ENCODE assay signal across 34 mouse cellular contexts in genomic region chr2:86179950-86180349, GRCm38 (mm10). TPM values are rescaled to one million over a fixed set of nuclear protein-coding genes. Genes with fewer than 3 reads are reported as not detected.
"Had no signal": no experiment of that assay in that cellular context is flagged by ENCODE, and none has a peak within 500 bp of the region (broad histone marks: within the 10 kb centered on the region; RNA-seq: fewer than 3 reads in every experiment).

No protein-coding gene starts in this region.

- ATAC-seq: hindbrain, embryonic 16.5 days; inflammation-experienced regulatory T-cells, adult 6 months; intestine, embryonic 16.5 days; liver, postnatal 0 days had no signal

- H3K4me1 ChIP-seq: heart, embryonic 10.5 days; heart, embryonic 12.5 days; hindbrain, embryonic 10.5 days; hindbrain, embryonic 12.5 days; limb, embryonic 10.5 days; limb, embryonic 12.5 days; liver, embryonic 13.5 days; liver, embryonic 15.5 days had no signal

- H3K36me3 ChIP-seq: heart, embryonic 10.5 days; heart, embryonic 12.5 days; hindbrain, embryonic 10.5 days; hindbrain, embryonic 12.5 days; limb, embryonic 10.5 days; limb, embryonic 12.5 days; liver, embryonic 13.5 days; liver, embryonic 15.5 days had no signal

- H3K27ac ChIP-seq: gastrocnemius, adult 2 months; heart, embryonic 10.5 days; hindbrain, embryonic 10.5 days; hindbrain, embryonic 12.5 days; hindbrain, embryonic 14.5 days; layer of hippocampus, adult 2 months; limb, embryonic 10.5 days; limb, embryonic 12.5 days; liver, embryonic 13.5 days; liver, embryonic 15.5 days had no signal

- DNase-seq: gastrocnemius, adult 2 months; gastrocnemius, postnatal 10 days; gastrocnemius, postnatal 25 days; heart, adult 18-20 months; heart, postnatal 10 days; heart, postnatal 4 days; kidney, adult 11 months; kidney, adult 2 months; kidney, adult 9 months; kidney, postnatal 10 days; kidney, postnatal 25 days; kidney, postnatal 4 days; layer of hippocampus, adult 9-11 months; layer of hippocampus, postnatal 36 days; liver; liver, embryonic 13.5 days; liver, postnatal 0 days had no signal

- H3K4me3 ChIP-seq: gastrocnemius, adult 2 months; heart, embryonic 10.5 days; heart, embryonic 12.5 days; hindbrain, embryonic 10.5 days; hindbrain, embryonic 12.5 days; layer of hippocampus, adult 2 months; limb, embryonic 10.5 days; limb, embryonic 12.5 days; liver, embryonic 13.5 days; liver, embryonic 15.5 days had no signal

- H3K9me3 ChIP-seq: heart, embryonic 10.5 days; heart, embryonic 12.5 days; hindbrain, embryonic 10.5 days; hindbrain, embryonic 12.5 days; limb, embryonic 10.5 days; limb, embryonic 12.5 days; liver, embryonic 13.5 days; liver, embryonic 15.5 days had no signal

- H3K4me2 ChIP-seq: heart, embryonic 12.5 days; hindbrain, embryonic 12.5 days; hindbrain, embryonic 14.5 days; limb, embryonic 12.5 days; liver, embryonic 11.5 days; liver, embryonic 13.5 days; liver, embryonic 15.5 days had no signal

- H3K9ac ChIP-seq: heart, embryonic 12.5 days; hindbrain, embryonic 12.5 days; hindbrain, embryonic 14.5 days; limb, embryonic 12.5 days; liver, embryonic 13.5 days; liver, embryonic 15.5 days; liver, postnatal 0 days had no signal

- H3K27me3 ChIP-seq: heart, embryonic 12.5 days; hindbrain, embryonic 12.5 days; limb, embryonic 12.5 days; liver, embryonic 13.5 days; liver, embryonic 15.5 days had no signal

RNA-seq across cellular contexts. Expression of gene Olfr1044, which starts 2.3 kb away (rescaled TPM):
- polyA plus RNA-seq: heart, embryonic 10.5 days; heart, embryonic 12.5 days; heart, embryonic 14.5 days; heart, embryonic 16.5 days; hindbrain, embryonic 10.5 days; hindbrain, embryonic 12.5 days; hindbrain, embryonic 14.5 days; hindbrain, embryonic 16.5 days; inflammation-experienced regulatory T-cells, adult 6 months; intestine, embryonic 16.5 days; kidney, adult 2 months; kidney, embryonic 16.5 days; limb, embryonic 10.5 days; limb, embryonic 12.5 days; limb, embryonic 14.5 days; liver, embryonic 11.5 days; liver, embryonic 13.5 days; liver, embryonic 15.5 days; liver, postnatal 0 days had no signal

RNA-seq across cellular contexts. Expression of gene Olfr52, which starts 5.5 kb away (rescaled TPM):
- polyA plus RNA-seq: heart, embryonic 10.5 days; heart, embryonic 12.5 days; heart, embryonic 14.5 days; heart, embryonic 16.5 days; hindbrain, embryonic 10.5 days; hindbrain, embryonic 12.5 days; hindbrain, embryonic 14.5 days; hindbrain, embryonic 16.5 days; inflammation-experienced regulatory T-cells, adult 6 months; intestine, embryonic 16.5 days; kidney, adult 2 months; kidney, embryonic 16.5 days; limb, embryonic 10.5 days; limb, embryonic 12.5 days; limb, embryonic 14.5 days; liver, embryonic 11.5 days; liver, embryonic 13.5 days; liver, embryonic 15.5 days; liver, postnatal 0 days had no signal

RNA-seq across cellular contexts. Expression of gene Olfr1043, which starts 12.6 kb away (rescaled TPM):
- polyA plus RNA-seq: heart, embryonic 10.5 days; heart, embryonic 12.5 days; heart, embryonic 14.5 days; heart, embryonic 16.5 days; hindbrain, embryonic 10.5 days; hindbrain, embryonic 12.5 days; hindbrain, embryonic 14.5 days; hindbrain, embryonic 16.5 days; inflammation-experienced regulatory T-cells, adult 6 months; intestine, embryonic 16.5 days; kidney, adult 2 months; kidney, embryonic 16.5 days; limb, embryonic 10.5 days; limb, embryonic 12.5 days; limb, embryonic 14.5 days; liver, embryonic 11.5 days; liver, embryonic 13.5 days; liver, embryonic 15.5 days; liver, postnatal 0 days had no signal

RNA-seq across cellular contexts. Expression of gene Olfr1042, which starts 18.3 kb away (rescaled TPM):
- polyA plus RNA-seq: heart, embryonic 10.5 days; heart, embryonic 12.5 days; heart, embryonic 14.5 days; heart, embryonic 16.5 days; hindbrain, embryonic 10.5 days; hindbrain, embryonic 12.5 days; hindbrain, embryonic 14.5 days; hindbrain, embryonic 16.5 days; inflammation-experienced regulatory T-cells, adult 6 months; intestine, embryonic 16.5 days; kidney, adult 2 months; kidney, embryonic 16.5 days; limb, embryonic 10.5 days; limb, embryonic 12.5 days; limb, embryonic 14.5 days; liver, embryonic 11.5 days; liver, embryonic 13.5 days; liver, embryonic 15.5 days; liver, postnatal 0 days had no signal

RNA-seq across cellular contexts. Expression of gene Olfr1045, which starts 22.9 kb away (rescaled TPM):
- polyA plus RNA-seq: heart, embryonic 10.5 days; heart, embryonic 12.5 days; heart, embryonic 14.5 days; heart, embryonic 16.5 days; hindbrain, embryonic 10.5 days; hindbrain, embryonic 12.5 days; hindbrain, embryonic 14.5 days; hindbrain, embryonic 16.5 days; inflammation-experienced regulatory T-cells, adult 6 months; intestine, embryonic 16.5 days; kidney, adult 2 months; kidney, embryonic 16.5 days; limb, embryonic 10.5 days; limb, embryonic 12.5 days; limb, embryonic 14.5 days; liver, embryonic 11.5 days; liver, embryonic 13.5 days; liver, embryonic 15.5 days; liver, postnatal 0 days had no signal
